Mouse (Mus musculus) inflammation-experienced regulatory T-cells, adult 6 months (primary cell): ENCODE measurements around the gene Hcrtr1. TPM values are rescaled to one million over a fixed set of nuclear protein-coding genes. Genes with fewer than 3 reads are reported as not detected.

Source experiments
- ATAC-seq: one replicate; pipeline ENCODE4 v1.8.0; 2017
- polyA plus RNA-seq, 3 experiments: library from polyadenylated mRNA; unstranded; fragments of 100-300 nt; shearing (Covaris generic); gene quantifications; one replicate each; pipeline ENCODE4 v1.2.1; 2017

The Hcrtr1 gene
- polyA plus RNA-seq, 3 experiments from 2014 or later, result not detected

GRCm38 (mm10) chr4:130112299-130112698, 26.9 kb downstream of the Hcrtr1 start:
- no peak for ATAC-seq

- ATAC-seq, result no peak
These were observed 29.1 kb downstream of the Hcrtr1 start for GRCm38 (mm10) chr4:130110091-130110490.

GRCm38 (mm10) chr4:130109666-130110065, 29.5 kb downstream of the Hcrtr1 start:
- no peak for ATAC-seq

GRCm38 (mm10) chr4:130108929-130109328, 30.2 kb downstream of the Hcrtr1 start:
- no peak for ATAC-seq

- ATAC-seq, result peak; percentile 97
These were observed 31.6 kb downstream of the Hcrtr1 start for GRCm38 (mm10) chr4:130107444-130108131.

- ATAC-seq, result peak; percentile 60
These were observed 32.1 kb downstream of the Hcrtr1 start for GRCm38 (mm10) chr4:130107065-130107443.

GRCm38 (mm10) chr4:130104584-130104983, 34.6 kb downstream of the Hcrtr1 start:
- no peak for ATAC-seq

- no peak for ATAC-seq
These were observed 35.5 kb downstream of the Hcrtr1 start for GRCm38 (mm10) chr4:130103632-130104031.

GRCm38 (mm10) chr4:130102111-130102651, 37.0 kb downstream of the Hcrtr1 start, which contains the start of gene Pef1:
Gene Pef1, plus strand, starts transcription at chr4:130102558.
- ATAC-seq, result no peak

- no peak for ATAC-seq
These were observed 38.0 kb downstream of the Hcrtr1 start for GRCm38 (mm10) chr4:130101183-130101582.

- ATAC-seq, result no peak
These were observed 44.0 kb downstream of the Hcrtr1 start for GRCm38 (mm10) chr4:130095137-130095536.

- peak; percentile 64 for ATAC-seq
These were observed 51.9 kb downstream of the Hcrtr1 start for GRCm38 (mm10) chr4:130087293-130087692.

GRCm38 (mm10) chr4:130085246-130085820, 53.8 kb downstream of the Hcrtr1 start:
- no peak for ATAC-seq

- no peak for ATAC-seq
These were observed 54.7 kb downstream of the Hcrtr1 start for GRCm38 (mm10) chr4:130084331-130084945.

GRCm38 (mm10) chr4:130082211-130082610, 56.9 kb downstream of the Hcrtr1 start:
- ATAC-seq, result no peak

GRCm38 (mm10) chr4:130081345-130082190, 57.6 kb downstream of the Hcrtr1 start:
- no peak for ATAC-seq

Other genes with a start within 250 kb of the Hcrtr1 start
- gene Spocd1, start 210.1 kb downstream of the Hcrtr1 start, polyA plus RNA-seq, result not detected
- gene Adgrb2, start 154.5 kb downstream of the Hcrtr1 start, polyA plus RNA-seq, result 1 to 10 TPM in 1 of 3 experiments, under 1 TPM in 1, not detected in 1; 0.58 to 1.2 TPM
- not detected for gene Col16a1, start 91.5 kb downstream of the Hcrtr1 start, polyA plus RNA-seq
- 10 to 100 TPM; 35.8 to 44.4 (median 36.9) TPM for gene Pef1, start 36.8 kb downstream of the Hcrtr1 start, polyA plus RNA-seq
- not detected for gene Tinagl1, start 35.8 kb upstream of the Hcrtr1 start, polyA plus RNA-seq
- gene Gm853, start 83.0 kb upstream of the Hcrtr1 start, polyA plus RNA-seq, result not detected
- gene Serinc2, start 139.8 kb upstream of the Hcrtr1 start, polyA plus RNA-seq, result under 1 TPM in 2 of 3 experiments, not detected in 1; 0.39 to 0.75 TPM
- 1 to 10 TPM in 1 of 3 experiments, not detected in 2; 1.6 TPM for gene Fabp3, start 169.2 kb upstream of the Hcrtr1 start, polyA plus RNA-seq
- gene Gm10570, start 169.3 kb upstream of the Hcrtr1 start, polyA plus RNA-seq, result not detected
- 10 to 100 TPM; 69.3 to 84.5 (median 79.9) TPM for gene Zcchc17, start 220.6 kb upstream of the Hcrtr1 start, polyA plus RNA-seq
- gene Snrnp40, start 220.8 kb upstream of the Hcrtr1 start, polyA plus RNA-seq, result 10 to 100 TPM; 53.6 to 63.4 (median 62.1) TPM